Mouse (Mus musculus): ENCODE results near the gene Apol7a. TPM values are rescaled to one million over a fixed set of nuclear protein-coding genes. Genes with fewer than 3 reads are reported as not detected.

The Apol7a gene
- 0.06 and 0.16 TPM in 2 replicates for polyA plus RNA-seq (2015; fragmentation: Nextera tagmentation; extraction: Ambion mirVana)

GRCm38 (mm10) chr15:77399027-77399426 is at the start of gene Apol7a:
Gene Apol7a (minus strand): TSS chr15:77399110.

GRCm38 (mm10) chr15:77447392-77447791 is 48.5 kb upstream of the Apol7a start, which contains the start of gene Apol7b:
Gene Apol7b (minus strand): TSS chr15:77447492.

GRCm38 (mm10) chr15:77411035-77411434 is 12.1 kb upstream of the Apol7a start, which contains the start of gene Apol9a:
Gene Apol9a (minus strand): TSS chr15:77411135.

Other genes starting within 250 kb of the Apol7a start
- gene Rbfox2, start 92.1 kb downstream of the Apol7a start, polyA plus RNA-seq (2015; fragmentation: Nextera tagmentation; extraction: Ambion mirVana): 6.1 and 7.6 TPM in 2 replicates
- gene Apol9a, start 12.0 kb upstream of the Apol7a start, polyA plus RNA-seq (2015; fragmentation: Nextera tagmentation; extraction: Ambion mirVana): 0.11 and 0.39 TPM in 2 replicates
- not detected in 2 replicates for gene Apol7b, start 48.4 kb upstream of the Apol7a start, polyA plus RNA-seq (2015; fragmentation: Nextera tagmentation; extraction: Ambion mirVana)
- gene Apol10a, start 77.9 kb upstream of the Apol7a start, polyA plus RNA-seq (2015; fragmentation: Nextera tagmentation; extraction: Ambion mirVana): 0.16 and 0.17 TPM in 2 replicates
- gene Apol11a, start 109.2 kb upstream of the Apol7a start, polyA plus RNA-seq (2015; fragmentation: Nextera tagmentation; extraction: Ambion mirVana): 0.06 and 0.16 TPM in 2 replicates
- 0.07 and 0.53 TPM in 2 replicates for gene Apol7c, start 134.2 kb upstream of the Apol7a start, polyA plus RNA-seq (2015; fragmentation: Nextera tagmentation; extraction: Ambion mirVana)
- gene 1700025B11Rik, start 162.8 kb upstream of the Apol7a start, polyA plus RNA-seq (2015; fragmentation: Nextera tagmentation; extraction: Ambion mirVana): not detected in 2 replicates
- 0.17 and 0.28 TPM in 2 replicates for gene Apol10b, start 197.0 kb upstream of the Apol7a start, polyA plus RNA-seq (2015; fragmentation: Nextera tagmentation; extraction: Ambion mirVana)
- gene Gm36245, start 200.1 kb upstream of the Apol7a start, polyA plus RNA-seq (2015; fragmentation: Nextera tagmentation; extraction: Ambion mirVana): not detected in 2 replicates
- gene Apol11b, start 244.2 kb upstream of the Apol7a start, polyA plus RNA-seq (2015; fragmentation: Nextera tagmentation; extraction: Ambion mirVana): 7.0 and 10.3 TPM in 2 replicates

All from spleen, postnatal 0 days (tissue).